Mouse (Mus musculus) testis, adult 2 months (tissue): Measurements from ENCODE around the gene Cxxc4. TPM values are rescaled to one million over a fixed set of nuclear protein-coding genes. Genes with fewer than 3 reads are reported as not detected.

Experiments
- H3K27ac ChIP-seq: fragments of 200-500 bp; 2 replicates; pipeline ENCODE4 v1.5.1; 2012; ENCODE audit warnings: low read depth, low read length; ENCODE audit not compliant: control insufficient read depth, insufficient read depth
- H3K27me3 ChIP-seq: fragments of 200-500 bp; 2 replicates; pipeline ENCODE4 v1.6.1; 2012; ENCODE audit warnings: mild to moderate bottlenecking, low read length, moderate library complexity; ENCODE audit not compliant: control insufficient read depth, insufficient read depth
- H3K36me3 ChIP-seq: fragments of 200-500 bp; 2 replicates; pipeline ENCODE4 v1.6.1; 2012; ENCODE audit warnings: mild to moderate bottlenecking, low read length; ENCODE audit not compliant: control insufficient read depth, insufficient read depth
- H3K4me1 ChIP-seq: fragments of 200-500 bp; 2 replicates; pipeline ENCODE4 v1.6.1; 2012; ENCODE audit warnings: low read length; ENCODE audit not compliant: control insufficient read depth, insufficient read depth
- H3K4me3 ChIP-seq: fragments of 200-500 bp; 2 replicates; pipeline ENCODE4 v1.5.1; 2012; ENCODE audit warnings: low read depth, mild to moderate bottlenecking, low read length, moderate library complexity, mixed read lengths; ENCODE audit not compliant: control insufficient read depth
- CTCF ChIP-seq: fragments of 200-500 bp; IDR thresholded peaks from 2 replicates; pipeline ENCODE4 v1.5.1; 2012; ENCODE audit warnings: low read depth, mild to moderate bottlenecking, inconsistent platforms, low read length, moderate library complexity; ENCODE audit not compliant: control insufficient read depth, insufficient read depth, insufficient replicate concordance
- POLR2A ChIP-seq: fragments of 200-500 bp; IDR thresholded peaks from 2 replicates; pipeline ENCODE4 v1.6.1; 2012; ENCODE audit warnings: low read depth, mild to moderate bottlenecking, inconsistent platforms, low read length, moderate library complexity; ENCODE audit not compliant: control insufficient read depth
- polyA plus RNA-seq: library from polyadenylated mRNA; depleted of rRNA; stranded (reverse); fragments of >200 nt; gene quantifications from 2 replicates; pipeline ENCODE4 v1.2.3, GENCODE M21; 2012

Gene Cxxc4
- polyA plus RNA-seq, 1 experiment = 0.09 TPM

GRCm38 (mm10) chr3:134221002-134221401, 15.3 kb upstream of the Cxxc4 start:
- Histone ChIP-seq H3K27me3 (no peaks in the 10 kb centered on the region), H3K4me3 (no peak overlapping the region), H3K4me1 (no peaks in the 10 kb centered on the region), H3K36me3 (no peaks in the 10 kb centered on the region), H3K27ac (no peak overlapping the region)
- TF ChIP-seq CTCF = no peak
- TF ChIP-seq POLR2A = no peak

GRCm38 (mm10) chr3:134222593-134222992, 13.7 kb upstream of the Cxxc4 start:
- Histone ChIP-seq H3K27me3 (no peaks in the 10 kb centered on the region), H3K36me3 (no peaks in the 10 kb centered on the region), H3K4me1 (no peaks in the 10 kb centered on the region), H3K27ac (no peak overlapping the region), H3K4me3 (no peak overlapping the region)
- TF ChIP-seq CTCF = no peak
- TF ChIP-seq POLR2A = no peak

GRCm38 (mm10) chr3:134223956-134224355, 12.3 kb upstream of the Cxxc4 start:
- no peaks in the 10 kb centered on the region for H3K4me1 ChIP-seq
- H3K36me3 ChIP-seq = no peaks in the 10 kb centered on the region
- no peak overlapping the region for H3K4me3 ChIP-seq
- TF ChIP-seq CTCF (no peak), POLR2A (no peak)
- H3K27me3 ChIP-seq = no peaks in the 10 kb centered on the region
- H3K27ac ChIP-seq = no peak overlapping the region

- no peaks in the 10 kb centered on the region for H3K27me3 ChIP-seq
- H3K27ac ChIP-seq = no peak overlapping the region
- TF ChIP-seq POLR2A (no peak), CTCF (no peak)
- H3K4me1 ChIP-seq = no peaks in the 10 kb centered on the region
- H3K4me3 ChIP-seq = no peak overlapping the region
- H3K36me3 ChIP-seq = no peaks in the 10 kb centered on the region
Observed at GRCm38 (mm10) chr3:134225928-134226327, 10.4 kb upstream of the Cxxc4 start.

GRCm38 (mm10) chr3:134232753-134233152, 3.5 kb upstream of the Cxxc4 start:
- H3K4me3 ChIP-seq = no peak overlapping the region
- peaks cover 2% of the 10 kb centered on the region; the same call in 1 of the 2 replicates for H3K27me3 ChIP-seq
- TF ChIP-seq POLR2A (no peak), CTCF (no peak)
- H3K27ac ChIP-seq = no peak overlapping the region
- peaks cover 2% of the 10 kb centered on the region for H3K4me1 ChIP-seq
- H3K36me3 ChIP-seq = no peaks in the 10 kb centered on the region

GRCm38 (mm10) chr3:134235491-134236413, 532 bp upstream of the Cxxc4 start:
- TF ChIP-seq CTCF (no peak), POLR2A (no peak)
- Histone ChIP-seq H3K4me3 (peak overlapping the region; percentile 69), H3K27ac (no peak overlapping the region), H3K4me1 (peaks cover 13% of the 10 kb centered on the region), H3K36me3 (no peaks in the 10 kb centered on the region), H3K27me3 (peaks cover 13% of the 10 kb centered on the region)

- TF ChIP-seq CTCF (no peak), POLR2A (no peak)
- peaks cover 14% of the 10 kb centered on the region for H3K4me1 ChIP-seq
- no peaks in the 10 kb centered on the region for H3K36me3 ChIP-seq
- H3K4me3 ChIP-seq = no peak overlapping the region
- no peak overlapping the region for H3K27ac ChIP-seq
- H3K27me3 ChIP-seq = peaks cover 14% of the 10 kb centered on the region
Observed at GRCm38 (mm10) chr3:134237113-134237805, 975 bp downstream of the Cxxc4 start.
